Mouse (Mus musculus): ENCODE measurements around the gene Spon1. TPM values are rescaled to one million over a fixed set of nuclear protein-coding genes. Genes with fewer than 3 reads are reported as not detected.

Spon1 gene
- total and polyA plus RNA-seq, 2 experiments from 2014 or later, result 25.8 to 26.4 TPM

- no peaks in the 10 kb centered on the region for H3K27me3 ChIP-seq (ENCODE audit: insufficient read depth, low read length)
- no peak overlapping the region for H3K4me2 ChIP-seq (ENCODE audit: low read depth)
- no peaks in the 10 kb centered on the region for H3K4me1 ChIP-seq (ENCODE audit: insufficient read depth)
- DNase-seq (no peak), ATAC-seq (no peak)
- no peak overlapping the region for H3K4me3 ChIP-seq (ENCODE audit: low read depth, low read length)
- H3K9ac ChIP-seq, result no peak overlapping the region
- no peak overlapping the region for H3K27ac ChIP-seq (ENCODE audit: low read depth, low read length)
- no peak for TF ChIP-seq CTCF (IDR thresholded peaks at IDR 0.05; ENCODE audit: low read depth)
- no peaks in the 10 kb centered on the region for H3K36me3 ChIP-seq (ENCODE audit: insufficient read depth)
- WGBS, result 75% methylated on average over 5 of the region's 5 CpGs
- H3K9me3 ChIP-seq (ENCODE audit: low read length), result 0 out of 2 replicates have a peak, but pooled peaks cover 4% of the 10 kb centered on the region
Observed at GRCm38 (mm10) chr7:113895266-113895665, 129.5 kb downstream of the Spon1 start.

GRCm38 (mm10) chr7:113898388-113898787, 132.6 kb downstream of the Spon1 start:
- H3K4me1 ChIP-seq (ENCODE audit: insufficient read depth), result no peaks in the 10 kb centered on the region
- H3K27ac ChIP-seq (ENCODE audit: low read depth, low read length), result no peak overlapping the region
- peak; percentile 33 for TF ChIP-seq CTCF (IDR thresholded peaks at IDR 0.05; ENCODE audit: low read depth)
- H3K9ac ChIP-seq, result no peak overlapping the region
- H3K9me3 ChIP-seq (ENCODE audit: low read length), result no peaks in the 10 kb centered on the region
- ATAC-seq, result no peak
- no peaks in the 10 kb centered on the region for H3K27me3 ChIP-seq (ENCODE audit: insufficient read depth, low read length)
- no peak for DNase-seq
- H3K4me3 ChIP-seq (ENCODE audit: low read depth, low read length), result no peak overlapping the region
- no peak overlapping the region for H3K4me2 ChIP-seq (ENCODE audit: low read depth)
- H3K36me3 ChIP-seq (ENCODE audit: insufficient read depth), result no peaks in the 10 kb centered on the region

GRCm38 (mm10) chr7:113901511-113901910, 135.7 kb downstream of the Spon1 start:
- WGBS, result 45% methylated on average over 2 of the region's 2 CpGs
- H3K4me3 ChIP-seq (ENCODE audit: low read depth, low read length), result no peak overlapping the region

GRCm38 (mm10) chr7:113901941-113902515, 136.2 kb downstream of the Spon1 start:
- no peak for TF ChIP-seq CTCF (IDR thresholded peaks at IDR 0.05; ENCODE audit: low read depth)
- ATAC-seq, result peak; percentile 78
- no peak for DNase-seq
- H3K27ac ChIP-seq (ENCODE audit: low read depth, low read length), result no peak overlapping the region
- 8% methylated on average over 10 of the region's 10 CpGs for WGBS
- H3K4me2 ChIP-seq (ENCODE audit: low read depth), result 0 out of 2 replicates have a peak overlapping the region, but pooled peaks have one; percentile 5
- no peaks in the 10 kb centered on the region for H3K9me3 ChIP-seq (ENCODE audit: low read length)
- H3K36me3 ChIP-seq (ENCODE audit: insufficient read depth), result no peaks in the 10 kb centered on the region
- H3K27me3 ChIP-seq (ENCODE audit: insufficient read depth, low read length), result no peaks in the 10 kb centered on the region
- H3K9ac ChIP-seq, result peak overlapping the region; percentile 22; the same call in 1 of the 2 replicates
- no peaks in the 10 kb centered on the region for H3K4me1 ChIP-seq (ENCODE audit: insufficient read depth)
- H3K4me3 ChIP-seq (ENCODE audit: low read depth, low read length), result no peak overlapping the region

More at GRCm38 (mm10) chr7:113901511-113901910, 135.7 kb downstream of the Spon1 start:
- TF ChIP-seq CTCF (IDR thresholded peaks at IDR 0.05; ENCODE audit: low read depth), result no peak
- Histone ChIP-seq H3K27me3 (ENCODE audit: insufficient read depth, low read length) (no peaks in the 10 kb centered on the region), H3K4me2 (ENCODE audit: low read depth) (0 out of 2 replicates have a peak overlapping the region, but pooled peaks have one; percentile 5), H3K9me3 (ENCODE audit: low read length) (no peaks in the 10 kb centered on the region), H3K27ac (ENCODE audit: low read depth, low read length) (no peak overlapping the region), H3K36me3 (ENCODE audit: insufficient read depth) (no peaks in the 10 kb centered on the region), H3K4me1 (ENCODE audit: insufficient read depth) (no peaks in the 10 kb centered on the region), H3K9ac (no peak overlapping the region)
- DNase-seq (no peak), ATAC-seq (no peak)

GRCm38 (mm10) chr7:113903127-113903827, 137.5 kb downstream of the Spon1 start:
- Histone ChIP-seq H3K27ac (ENCODE audit: low read depth, low read length) (no peak overlapping the region), H3K9me3 (ENCODE audit: low read length) (no peaks in the 10 kb centered on the region), H3K36me3 (ENCODE audit: insufficient read depth) (no peaks in the 10 kb centered on the region), H3K4me1 (ENCODE audit: insufficient read depth) (no peaks in the 10 kb centered on the region), H3K9ac (no peak overlapping the region), H3K4me3 (ENCODE audit: low read depth, low read length) (no peak overlapping the region), H3K27me3 (ENCODE audit: insufficient read depth, low read length) (no peaks in the 10 kb centered on the region), H3K4me2 (ENCODE audit: low read depth) (no peak overlapping the region)
- no peak for ATAC-seq
- 84% methylated on average over 3 of the region's 3 CpGs for WGBS
- TF ChIP-seq CTCF (IDR thresholded peaks at IDR 0.05; ENCODE audit: low read depth), result no peak
- DNase-seq, result no peak

- Histone ChIP-seq H3K27ac (ENCODE audit: low read depth, low read length) (no peak overlapping the region), H3K4me2 (ENCODE audit: low read depth) (no peak overlapping the region), H3K4me3 (ENCODE audit: low read depth, low read length) (no peak overlapping the region), H3K36me3 (ENCODE audit: insufficient read depth) (no peaks in the 10 kb centered on the region), H3K4me1 (ENCODE audit: insufficient read depth) (no peaks in the 10 kb centered on the region), H3K9me3 (ENCODE audit: low read length) (no peaks in the 10 kb centered on the region), H3K9ac (no peak overlapping the region), H3K27me3 (ENCODE audit: insufficient read depth, low read length) (no peaks in the 10 kb centered on the region)
- TF ChIP-seq CTCF (IDR thresholded peaks at IDR 0.05; ENCODE audit: low read depth), result no peak
- ATAC-seq, result no peak
- 94% methylated on average over 5 of the region's 5 CpGs for WGBS
- DNase-seq, result no peak
Observed at GRCm38 (mm10) chr7:113903939-113904338, 138.1 kb downstream of the Spon1 start.

- 57% methylated on average over 7 of the region's 7 CpGs for WGBS
- no peak for TF ChIP-seq CTCF (IDR thresholded peaks at IDR 0.05; ENCODE audit: low read depth)
- Histone ChIP-seq H3K36me3 (ENCODE audit: insufficient read depth) (no peaks in the 10 kb centered on the region), H3K27me3 (ENCODE audit: insufficient read depth, low read length) (no peaks in the 10 kb centered on the region), H3K27ac (ENCODE audit: low read depth, low read length) (no peak overlapping the region), H3K9ac (no peak overlapping the region), H3K9me3 (ENCODE audit: low read length) (no peaks in the 10 kb centered on the region), H3K4me1 (ENCODE audit: insufficient read depth) (no peaks in the 10 kb centered on the region), H3K4me2 (ENCODE audit: low read depth) (no peak overlapping the region), H3K4me3 (ENCODE audit: low read depth, low read length) (no peak overlapping the region)
- no peak for ATAC-seq
- DNase-seq, result no peak
Observed at GRCm38 (mm10) chr7:113904348-113904895, 138.6 kb downstream of the Spon1 start.

Data from forebrain, postnatal 0 days (tissue).